Mouse (Mus musculus): ENCODE measurements around the gene Ing4.

Gene Ing4

DNA sequence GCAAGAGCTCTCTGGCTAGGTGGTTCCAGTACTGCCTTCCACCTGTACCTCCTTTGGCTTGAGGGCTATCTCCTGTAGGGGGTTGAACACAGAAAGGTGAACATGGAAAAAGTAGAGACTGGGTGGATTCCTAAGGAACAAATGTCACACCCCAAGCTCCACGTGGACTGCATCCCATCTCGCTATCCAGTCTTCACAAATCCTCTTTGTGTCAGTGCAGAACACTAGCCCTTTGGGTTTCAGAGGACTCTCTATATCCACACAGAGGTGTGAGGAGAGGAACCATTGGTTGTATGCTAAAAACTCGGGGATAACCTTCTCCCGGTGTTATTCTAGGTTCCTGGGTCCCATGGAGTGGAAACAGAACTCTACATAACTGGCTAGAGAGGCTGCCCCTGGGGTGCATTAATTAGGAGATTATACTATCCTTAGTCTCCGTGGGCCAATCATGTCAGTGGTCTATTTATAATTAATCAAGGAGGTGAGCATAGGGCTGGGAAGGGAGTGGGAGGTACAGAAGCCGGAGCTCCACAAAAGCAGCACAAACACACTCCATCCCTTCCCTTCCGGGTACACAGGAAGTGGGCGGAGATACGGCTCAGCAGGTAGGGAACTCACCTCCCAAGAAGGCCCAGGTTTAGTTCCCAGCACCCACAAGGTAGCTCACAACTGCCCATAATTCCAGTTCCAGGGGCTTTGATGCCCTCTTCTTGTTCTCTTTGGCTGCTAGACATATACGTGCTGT is 51.0 kb downstream of the Ing4 start:
- no peak for DNase-seq (ENCODE audit: low spot score)

DNA sequence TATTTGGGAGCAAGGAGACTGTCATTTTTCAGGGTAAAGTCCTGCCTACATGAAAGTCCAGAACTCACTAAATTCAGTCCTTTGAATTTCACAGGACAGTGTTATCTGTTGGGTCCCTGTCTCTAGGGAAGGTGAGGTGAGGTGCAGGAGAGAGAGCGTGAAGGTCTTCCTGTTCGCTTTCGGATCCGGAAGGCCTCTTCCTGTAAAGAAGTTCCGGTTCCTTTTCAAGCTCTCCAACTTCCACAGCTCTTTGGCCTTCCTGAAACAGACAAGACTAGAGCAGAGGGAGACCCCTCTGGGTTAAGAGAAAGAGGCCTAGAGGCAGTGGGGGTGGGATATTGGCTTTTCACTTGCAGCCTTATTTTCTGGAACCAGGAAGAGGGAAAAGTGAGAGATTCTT is 52.8 kb downstream of the Ing4 start:
- DNase-seq (ENCODE audit: low spot score), result no peak

DNA sequence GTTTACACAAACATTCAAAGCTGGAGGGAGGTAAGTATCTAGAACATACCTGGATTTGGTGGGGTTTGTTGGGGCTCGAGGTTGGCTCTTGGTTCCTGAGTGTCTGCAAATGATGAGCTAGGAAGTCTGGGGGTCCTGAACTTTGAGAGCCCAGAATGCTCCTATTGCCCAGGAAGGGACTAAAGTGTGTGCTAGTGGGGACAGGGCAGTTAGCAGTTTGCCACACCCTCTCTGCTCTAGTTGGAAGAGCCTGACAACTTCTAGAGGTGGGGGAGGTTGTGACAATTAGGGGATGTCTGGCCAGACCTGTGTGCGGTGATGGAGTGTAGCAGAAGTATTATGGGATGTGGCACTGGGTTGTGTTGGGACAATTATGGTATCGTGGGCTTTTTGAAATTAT is 55.3 kb downstream of the Ing4 start:
- DNase-seq (ENCODE audit: low spot score), result no peak

- DNase-seq (ENCODE audit: low spot score), result peak; percentile 84
Measured at GRCm38 (mm10) chr6:125095391-125096278, 56.1 kb downstream of the Ing4 start, which contains the start of gene Chd4. Gene Chd4 (plus strand): TSS chr6:125095981.

DNA sequence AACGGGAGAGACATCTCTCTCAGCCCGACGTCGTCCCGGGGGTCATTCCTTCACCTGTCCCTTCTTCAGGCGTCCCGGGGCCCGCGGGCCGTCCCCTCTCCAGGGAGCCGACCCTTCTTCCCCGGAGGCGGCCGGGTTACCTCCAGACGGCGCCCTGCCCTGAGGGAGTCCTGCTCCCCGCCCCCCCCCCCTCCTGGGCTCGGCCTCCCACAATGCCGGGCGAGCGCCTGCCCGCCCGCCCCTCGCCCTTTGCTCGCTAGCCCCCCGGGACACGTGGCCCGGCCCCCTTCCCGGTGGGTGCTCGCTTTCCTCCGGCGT is 56.7 kb downstream of the Ing4 start:
- DNase-seq (ENCODE audit: low spot score), result no peak

- peak; percentile 35 for DNase-seq (ENCODE audit: low spot score)
Measured at GRCm38 (mm10) chr6:125096597-125097345, 57.2 kb downstream of the Ing4 start.

DNA sequence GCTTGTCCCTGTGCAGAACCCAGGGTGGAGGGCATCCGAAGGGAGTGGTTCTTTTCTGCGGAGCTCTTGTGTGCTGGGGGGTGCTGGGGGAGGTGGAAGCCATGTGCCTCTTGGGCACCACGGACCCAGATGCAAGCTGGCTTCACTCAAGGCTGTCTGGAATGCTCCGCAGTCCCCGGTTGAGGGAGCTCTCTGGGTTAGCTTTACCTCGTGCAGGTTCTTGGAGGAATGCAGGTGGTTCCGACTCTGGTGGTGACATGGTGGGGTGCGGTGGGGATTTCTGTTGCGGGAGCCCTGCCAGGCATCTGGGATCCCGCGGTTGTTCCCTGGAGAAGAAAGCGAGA is 57.8 kb downstream of the Ing4 start:
- peak; percentile 31 for DNase-seq (ENCODE audit: low spot score)

DNA sequence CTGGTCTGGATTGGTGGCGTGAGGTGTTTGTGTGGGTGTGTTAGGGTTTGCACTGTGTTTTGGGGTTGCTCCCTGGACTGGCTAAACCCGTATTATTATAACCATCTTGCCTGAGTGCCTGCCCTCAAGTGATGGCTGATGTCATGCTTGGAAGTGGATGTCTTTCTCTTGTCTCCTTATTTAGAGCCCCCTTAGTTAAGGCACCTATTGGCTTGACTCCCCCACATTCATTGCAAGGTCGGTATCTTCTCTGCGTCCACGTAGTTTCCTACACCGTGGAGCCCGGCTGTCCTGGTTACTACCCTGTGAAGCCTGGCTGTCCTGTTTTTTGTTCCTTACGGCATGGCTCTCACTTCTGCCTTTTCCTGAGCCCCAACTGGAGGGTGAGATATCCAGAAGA is 58.4 kb downstream of the Ing4 start:
- no peak for DNase-seq (ENCODE audit: low spot score)

- DNase-seq (ENCODE audit: low spot score), result no peak
Measured at GRCm38 (mm10) chr6:125098513-125098912, 59.0 kb downstream of the Ing4 start.

Data from T-cell, adult 2 months (primary cell).